Mouse (Mus musculus): ENCODE results near the gene Kif5c.

The Kif5c gene

DNA sequence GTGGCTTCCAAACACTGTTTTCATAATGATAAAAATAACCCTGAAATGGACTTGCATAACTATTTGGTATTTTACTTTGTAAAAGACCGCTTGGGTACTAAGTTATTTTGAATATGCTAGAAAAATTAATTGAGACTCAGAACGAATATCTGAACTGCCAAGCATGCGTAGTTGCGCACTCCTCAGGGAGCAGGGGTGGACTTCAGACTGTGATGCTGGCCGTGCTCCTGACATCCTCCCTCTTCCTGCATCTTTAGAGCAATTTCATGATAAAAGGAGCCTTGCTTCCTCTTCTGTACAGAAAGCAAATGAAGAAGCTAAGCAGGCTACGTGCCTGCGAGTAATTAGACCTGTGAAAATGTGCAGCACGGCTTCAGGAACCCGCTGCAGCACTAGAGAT lies 101.2 kb downstream of the Kif5c start:
- no peak for DNase-seq (ENCODE audit: low read depth)

DNA sequence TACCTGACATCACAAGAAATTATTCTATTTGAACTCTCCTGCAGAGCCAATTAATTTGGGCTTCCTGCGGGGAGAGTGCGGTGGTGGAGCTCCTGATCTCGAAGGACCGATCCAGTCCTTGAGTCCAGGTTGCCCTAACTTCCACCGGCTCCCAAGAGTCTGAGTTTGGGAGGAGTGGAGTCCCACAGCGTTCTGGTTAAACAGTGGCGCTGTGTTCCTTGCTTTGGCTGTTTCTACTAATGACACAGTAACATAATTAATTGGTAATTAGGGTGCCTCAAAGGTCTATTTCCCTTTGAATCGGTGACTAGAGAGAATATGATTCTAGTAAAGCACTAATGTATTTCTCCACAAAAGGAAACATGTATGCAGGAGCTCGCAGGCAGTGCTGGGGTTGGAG lies 103.2 kb downstream of the Kif5c start:
- no peak for DNase-seq (ENCODE audit: low read depth)

DNA sequence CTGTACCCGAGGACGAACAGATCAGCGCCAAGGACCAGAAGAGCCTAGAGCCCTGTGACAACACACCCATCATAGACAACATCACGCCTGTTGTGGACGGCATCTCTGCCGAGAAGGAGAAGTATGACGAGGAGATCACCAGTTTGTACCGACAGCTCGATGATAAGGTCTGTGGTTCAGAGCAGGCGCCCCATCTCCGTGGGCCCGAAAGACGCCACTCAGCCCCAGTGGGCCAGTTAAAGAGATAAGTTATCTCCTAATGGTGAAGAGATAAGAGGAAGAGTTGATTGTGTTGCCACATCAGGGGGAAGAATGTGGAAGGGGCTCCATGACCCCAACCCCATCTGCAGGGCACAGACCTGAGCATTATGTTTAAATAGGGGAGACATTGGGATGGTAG lies 103.9 kb downstream of the Kif5c start:
- no peak for DNase-seq (ENCODE audit: low read depth)

DNA sequence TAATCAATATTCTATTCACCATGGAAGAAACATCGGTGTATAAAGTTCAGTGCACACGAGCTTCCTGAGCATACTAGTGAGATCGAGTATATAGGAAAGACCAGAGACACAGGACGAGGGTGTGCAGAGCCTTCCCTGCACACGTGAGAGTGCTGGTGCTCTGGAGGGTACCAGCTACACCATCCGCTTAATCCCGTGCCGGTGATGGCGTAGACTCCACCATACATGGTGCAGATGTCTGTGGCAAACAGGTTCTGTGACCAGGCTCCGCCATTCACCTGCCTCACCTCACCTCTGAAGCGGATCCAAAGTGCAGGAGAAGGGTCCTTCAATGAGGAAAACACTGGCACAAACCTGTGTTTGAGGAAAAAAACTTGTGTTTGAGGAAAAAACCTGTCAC lies 107.6 kb downstream of the Kif5c start:
- DNase-seq (ENCODE audit: low read depth), result no peak

DNA sequence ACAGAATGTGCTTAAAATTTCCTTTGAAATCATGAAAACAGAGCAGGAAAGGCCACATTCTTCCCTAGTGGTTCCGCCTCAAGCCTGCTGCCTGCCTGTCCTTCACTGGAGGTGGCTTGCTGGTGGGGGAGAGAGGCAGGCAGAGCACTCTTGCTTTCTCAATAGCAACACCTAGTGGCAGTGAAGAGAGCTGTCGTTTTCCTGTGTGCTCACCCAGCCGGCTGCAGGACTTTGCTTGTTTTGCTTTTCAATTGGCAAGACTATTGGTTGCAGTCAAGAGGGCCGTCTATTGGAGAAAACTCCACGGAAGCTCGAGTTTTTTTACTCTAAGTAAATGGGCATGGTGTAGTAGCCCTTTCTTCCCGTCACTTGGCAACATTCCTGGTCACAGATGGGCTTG lies 108.1 kb downstream of the Kif5c start:
- DNase-seq (ENCODE audit: low read depth), result peak; percentile 87

DNA sequence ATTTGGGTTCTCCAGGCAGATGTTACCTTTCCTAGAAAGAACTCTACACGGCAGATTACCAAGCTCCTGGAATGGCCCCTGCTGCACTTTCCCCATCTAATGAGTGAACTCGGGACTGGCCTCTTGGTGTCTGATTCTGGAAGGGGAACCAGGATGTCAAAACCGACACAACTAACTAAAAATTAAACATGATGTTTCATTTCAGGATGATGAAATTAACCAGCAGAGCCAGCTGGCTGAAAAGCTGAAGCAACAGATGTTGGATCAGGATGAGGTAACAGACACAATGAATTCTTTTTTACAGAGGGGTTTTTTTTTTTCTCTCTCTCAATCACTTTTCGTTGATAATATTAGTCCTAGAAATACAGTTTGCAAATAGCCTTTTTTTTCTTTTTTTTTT lies 108.6 kb downstream of the Kif5c start:
- peak; percentile 53 for DNase-seq (ENCODE audit: low read depth)

DNA sequence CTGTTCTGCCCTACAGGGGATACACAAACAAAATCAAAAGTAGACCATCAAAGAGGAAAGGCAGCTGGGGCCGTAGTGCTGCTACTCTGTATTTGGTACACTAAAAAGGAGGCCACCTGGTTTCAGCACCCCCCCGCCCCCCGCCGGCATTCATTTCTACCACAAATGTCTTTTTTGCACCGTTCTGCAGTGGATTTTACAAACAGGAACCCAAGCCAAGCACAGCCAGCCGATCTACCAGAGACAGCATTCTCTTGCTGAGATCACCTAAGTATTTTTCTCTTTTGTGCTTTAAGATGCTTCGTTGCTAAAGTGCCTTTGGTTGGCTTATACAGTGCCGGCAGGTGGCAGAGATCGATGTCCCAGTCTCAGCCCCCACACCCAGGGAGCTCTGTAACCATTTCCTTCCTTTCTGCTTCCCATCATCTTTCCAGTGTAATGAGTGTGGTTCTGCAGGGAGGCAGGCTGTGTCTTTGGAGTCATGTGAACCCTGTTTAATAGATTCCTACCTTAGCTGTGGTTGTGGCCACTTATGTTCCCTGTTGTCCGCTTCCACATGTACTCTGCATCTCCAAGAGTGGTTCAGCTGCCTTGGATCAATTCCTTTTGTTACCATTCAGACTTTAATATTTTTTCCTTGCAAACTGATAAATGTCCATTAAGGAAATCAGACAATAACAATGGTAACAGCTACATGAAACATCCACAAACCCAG lies 110.0 kb downstream of the Kif5c start:
- no peak for DNase-seq (ENCODE audit: low read depth)

DNA sequence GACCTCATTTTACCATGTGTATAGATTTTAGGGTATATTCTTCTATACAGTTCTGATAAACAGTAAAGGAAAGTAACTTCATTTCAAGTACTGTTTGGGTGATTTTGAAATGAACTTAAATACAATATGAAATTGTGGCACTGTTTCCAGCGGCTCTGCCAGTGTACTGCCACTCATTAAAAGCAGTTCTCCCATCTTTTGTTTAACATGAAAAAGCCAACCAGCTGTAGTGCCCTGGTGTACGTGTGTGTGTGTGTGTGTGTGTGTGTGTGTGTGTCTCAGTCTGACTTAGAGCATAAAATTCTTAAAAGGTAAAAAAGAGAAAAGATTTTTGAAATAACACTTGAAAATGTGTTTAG lies 110.5 kb downstream of the Kif5c start:
- DNase-seq (ENCODE audit: low read depth), result no peak

DNA sequence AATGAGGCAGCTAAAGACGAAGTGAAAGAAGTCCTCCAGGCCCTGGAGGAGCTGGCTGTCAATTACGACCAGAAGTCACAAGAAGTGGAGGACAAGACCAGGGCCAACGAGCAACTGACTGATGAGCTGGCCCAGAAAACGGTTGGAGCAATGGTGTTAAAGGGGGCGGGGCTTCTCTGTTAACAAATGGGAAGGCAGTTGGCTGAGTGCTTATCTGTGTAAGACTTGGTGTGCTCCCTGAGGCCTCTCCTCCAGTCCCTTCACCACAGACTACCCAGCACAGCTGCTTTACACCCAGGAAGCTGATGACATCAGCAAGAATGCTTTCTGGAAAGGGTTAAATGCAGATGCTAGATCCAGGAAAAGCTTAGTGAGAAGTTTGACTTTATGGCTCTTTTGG lies 111.1 kb downstream of the Kif5c start:
- peak; percentile 81 for DNase-seq (ENCODE audit: low read depth)

DNA sequence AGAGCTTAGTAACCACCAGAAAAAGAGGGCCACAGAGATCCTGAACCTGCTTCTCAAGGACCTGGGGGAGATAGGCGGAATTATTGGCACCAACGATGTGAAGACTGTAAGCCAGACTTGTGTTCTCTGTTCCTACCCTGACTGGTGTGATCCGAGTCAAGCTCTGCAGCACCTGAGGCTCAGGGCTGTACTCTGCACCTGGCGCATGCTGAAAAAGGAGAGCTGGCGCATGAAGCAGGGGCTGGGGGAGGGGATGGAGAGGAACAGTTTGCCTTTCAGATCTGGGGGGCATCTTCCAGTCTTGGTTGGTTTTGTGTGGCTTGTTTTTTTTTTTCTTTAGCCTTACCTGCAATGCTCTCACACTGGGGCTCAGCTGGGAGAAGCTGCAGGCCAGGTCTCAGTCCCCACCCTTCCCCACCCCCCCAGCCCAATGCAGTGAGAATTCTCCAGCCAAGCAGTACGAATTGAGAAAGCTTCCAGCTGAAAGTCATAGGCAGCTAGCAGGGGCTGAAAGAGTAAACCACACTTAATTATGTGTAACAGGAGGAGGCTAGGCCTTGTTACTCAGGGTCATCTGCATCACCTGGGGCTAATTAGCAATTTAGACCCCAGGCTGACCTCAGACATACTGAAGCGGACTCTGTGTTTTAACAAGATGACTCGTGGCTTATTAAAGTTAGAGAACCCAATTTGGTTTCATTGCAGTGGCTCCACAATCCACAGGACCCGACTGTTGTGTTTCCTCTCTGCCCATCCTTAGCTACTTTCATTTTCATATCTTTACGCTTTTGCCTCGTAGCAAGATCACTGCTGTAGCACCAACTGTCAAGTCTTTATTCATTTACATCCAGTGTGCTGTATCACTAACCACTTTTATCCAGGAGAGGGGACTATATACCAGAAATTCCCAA lies 113.9 kb downstream of the Kif5c start:
- no peak for DNase-seq (ENCODE audit: low read depth)

DNA sequence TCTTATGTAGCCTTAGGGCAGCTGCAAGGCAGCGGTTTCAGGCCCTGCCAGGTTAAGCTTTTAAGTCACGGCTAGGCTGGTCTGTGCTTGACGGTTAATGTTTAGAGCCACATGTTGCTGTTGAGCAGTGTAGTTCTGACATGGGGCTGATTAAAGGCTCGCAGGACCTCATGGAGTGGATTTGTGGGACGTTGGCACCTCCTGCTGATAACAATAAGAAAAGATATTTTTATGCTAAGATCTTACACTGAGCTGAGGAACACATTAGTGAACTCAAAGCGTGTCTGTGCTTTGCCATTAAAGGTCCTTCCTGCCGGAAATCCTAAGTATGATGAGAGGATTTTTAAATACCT lies 114.5 kb downstream of the Kif5c start:
- DNase-seq (ENCODE audit: low read depth), result peak; percentile 90

DNA sequence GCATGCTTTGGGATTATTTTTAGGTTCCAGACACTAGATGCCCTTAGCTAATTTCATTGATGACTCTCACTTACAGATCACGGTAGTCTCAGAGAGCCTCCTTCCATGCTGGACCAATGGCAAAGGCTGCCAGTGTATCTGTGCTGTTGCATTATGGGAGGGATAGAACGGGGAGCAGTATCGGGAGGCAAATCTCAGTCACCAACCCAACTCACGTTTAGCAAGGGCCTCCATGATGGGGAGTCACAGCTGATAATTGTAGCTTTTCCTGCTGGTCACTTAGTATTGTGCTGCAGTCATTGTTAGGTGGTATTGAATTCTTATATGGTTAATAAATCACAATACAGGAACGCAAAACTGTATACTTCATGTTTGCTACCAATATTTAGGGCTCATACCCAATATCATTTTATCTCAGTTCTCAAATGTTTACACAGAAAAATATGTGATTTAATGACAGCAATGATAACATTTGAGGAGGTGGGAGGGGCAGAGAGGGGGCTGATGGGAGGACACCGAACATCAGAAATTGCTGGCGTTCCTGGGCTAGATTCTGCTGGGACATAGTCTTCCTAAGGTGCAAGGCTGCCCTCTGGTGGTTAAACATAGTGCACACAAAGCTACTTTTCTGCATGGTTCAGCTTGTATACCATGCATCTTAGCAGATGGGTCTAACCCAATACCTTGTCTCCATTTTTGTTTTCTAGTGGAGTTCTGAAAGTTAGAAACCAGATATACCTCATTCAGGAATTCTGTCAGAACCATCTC lies 115.1 kb downstream of the Kif5c start:
- peak; percentile 93 for DNase-seq (ENCODE audit: low read depth)

DNA sequence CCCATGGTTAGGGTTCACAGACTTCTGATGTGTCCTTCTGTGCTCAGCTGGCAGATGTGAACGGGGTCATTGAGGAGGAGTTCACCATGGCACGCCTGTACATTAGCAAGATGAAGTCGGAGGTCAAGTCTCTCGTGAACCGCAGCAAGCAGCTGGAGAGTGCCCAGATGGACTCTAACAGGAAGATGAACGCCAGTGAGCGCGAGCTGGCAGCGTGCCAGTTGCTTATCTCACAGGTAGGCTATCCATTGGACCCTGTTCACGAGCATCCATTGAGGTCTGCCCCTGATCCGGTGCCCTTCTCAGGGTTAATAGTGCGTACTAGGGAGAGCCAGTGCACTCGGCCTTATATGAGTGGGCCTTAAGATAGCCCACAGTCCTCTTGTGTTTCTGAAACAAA lies 116.3 kb downstream of the Kif5c start:
- DNase-seq (ENCODE audit: low read depth), result no peak

DNA sequence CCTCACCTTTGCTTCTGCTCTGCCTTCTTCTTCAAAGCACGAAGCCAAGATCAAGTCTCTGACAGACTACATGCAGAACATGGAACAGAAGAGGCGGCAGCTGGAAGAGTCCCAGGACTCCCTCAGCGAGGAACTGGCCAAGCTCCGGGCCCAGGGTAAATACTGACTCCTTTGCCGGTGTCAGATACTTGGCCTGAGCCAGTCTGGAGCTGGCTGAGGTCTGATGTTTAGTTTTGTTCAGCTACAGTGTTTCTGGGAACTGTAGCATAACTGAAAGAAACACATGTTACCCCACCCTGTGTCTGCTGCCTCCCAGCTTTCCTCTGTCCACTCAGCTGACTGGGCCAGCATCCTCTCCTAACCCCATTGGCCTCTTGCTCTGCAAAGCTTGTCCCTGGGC lies 119.9 kb downstream of the Kif5c start:
- no peak for DNase-seq (ENCODE audit: low read depth)

DNA sequence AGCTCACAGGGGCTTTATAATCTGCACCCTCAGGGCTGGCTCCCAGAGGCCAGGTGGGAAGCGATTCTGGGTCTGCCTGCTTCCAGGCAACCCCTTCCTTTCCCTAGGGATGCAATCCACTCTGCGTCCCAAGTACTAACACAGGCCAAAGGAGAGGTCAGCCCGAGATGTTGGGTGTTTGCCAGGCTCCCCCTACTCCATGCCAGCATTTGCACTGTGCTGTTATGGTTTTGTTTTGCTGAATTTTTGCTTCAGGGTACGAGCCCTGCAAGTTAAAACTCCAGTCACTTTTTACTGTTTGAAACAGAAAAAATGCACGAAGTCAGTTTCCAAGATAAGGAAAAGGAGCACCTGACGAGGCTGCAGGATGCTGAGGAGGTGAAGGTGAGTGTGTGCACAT lies 121.9 kb downstream of the Kif5c start:
- DNase-seq (ENCODE audit: low read depth), result no peak

DNA sequence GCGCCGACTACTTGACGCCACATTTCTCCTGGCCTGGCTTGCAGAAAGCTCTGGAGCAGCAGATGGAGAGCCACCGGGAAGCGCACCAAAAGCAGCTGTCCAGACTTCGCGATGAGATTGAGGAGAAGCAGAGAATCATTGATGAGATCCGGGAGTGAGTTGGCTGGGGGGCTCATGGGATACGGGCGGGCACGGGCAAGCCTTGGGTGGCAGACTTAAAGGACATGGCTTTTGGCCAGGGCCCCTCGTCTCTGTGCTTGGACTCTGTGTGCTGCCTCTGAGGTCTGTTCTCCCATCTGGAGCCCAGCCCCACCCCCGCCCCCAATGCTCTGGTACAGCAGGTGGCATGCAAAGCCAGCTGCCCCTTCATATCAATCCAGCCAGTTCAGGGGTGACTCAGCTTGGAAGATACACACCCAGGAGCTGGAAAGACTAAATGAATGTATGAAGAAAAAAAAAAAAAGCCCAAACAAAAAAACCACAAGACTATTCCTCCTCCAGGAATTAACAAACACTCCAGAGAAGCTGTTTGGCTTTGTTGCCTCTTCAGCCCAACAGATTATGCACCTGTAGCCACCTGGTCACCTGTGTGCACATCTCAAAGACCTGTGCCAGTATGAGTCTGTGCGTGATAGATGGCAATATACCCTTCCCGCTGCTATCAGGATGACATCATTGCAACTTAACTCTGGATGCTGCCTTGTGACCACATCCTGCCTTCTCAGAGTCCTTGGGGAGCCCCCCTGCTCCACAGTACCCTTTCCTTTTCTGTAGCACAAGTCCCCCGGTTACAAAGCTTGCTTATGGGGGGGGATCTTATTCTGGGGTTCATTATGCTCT lies 123.0 kb downstream of the Kif5c start:
- peak; percentile 50 for DNase-seq (ENCODE audit: low read depth)

DNA sequence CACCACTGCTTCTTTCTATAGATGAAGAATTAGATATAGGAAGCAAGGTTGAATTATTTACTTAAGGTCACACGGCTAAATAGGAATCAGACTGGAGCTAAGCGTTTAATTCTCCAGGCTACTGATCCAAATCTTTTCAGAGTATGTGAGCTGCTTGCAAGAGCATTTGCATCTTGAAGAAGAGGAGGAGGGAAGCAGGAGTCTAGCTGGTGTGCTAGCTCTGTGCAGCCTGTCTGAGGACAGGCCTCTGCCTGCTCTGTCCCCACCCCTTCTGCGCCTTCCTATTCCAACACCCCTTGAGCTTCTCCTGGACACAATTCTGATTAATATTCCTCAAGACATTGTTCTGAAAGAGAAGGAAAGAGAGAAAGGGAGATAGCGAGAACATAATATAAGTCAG lies 123.8 kb downstream of the Kif5c start:
- no peak for DNase-seq (ENCODE audit: low read depth)

DNA sequence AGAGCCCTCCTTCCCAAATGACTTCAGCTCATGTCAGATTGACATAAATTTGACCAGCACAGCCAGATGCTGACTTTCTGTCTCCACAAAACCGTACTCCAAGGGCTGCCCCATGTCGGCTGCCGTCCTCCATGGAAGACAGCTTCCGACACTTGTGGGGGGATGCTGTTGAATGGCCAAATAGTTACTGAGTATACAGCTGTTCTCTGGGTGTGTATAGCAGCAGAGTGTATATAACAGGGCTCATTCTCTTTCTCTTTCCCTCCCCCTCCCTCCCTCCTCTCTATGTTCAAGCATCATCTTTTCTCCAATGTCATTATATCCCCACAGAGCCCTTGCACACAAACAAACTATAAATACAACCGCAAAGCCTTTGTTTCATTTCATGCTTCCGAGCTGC lies 124.7 kb downstream of the Kif5c start:
- DNase-seq (ENCODE audit: low read depth), result no peak

DNA sequence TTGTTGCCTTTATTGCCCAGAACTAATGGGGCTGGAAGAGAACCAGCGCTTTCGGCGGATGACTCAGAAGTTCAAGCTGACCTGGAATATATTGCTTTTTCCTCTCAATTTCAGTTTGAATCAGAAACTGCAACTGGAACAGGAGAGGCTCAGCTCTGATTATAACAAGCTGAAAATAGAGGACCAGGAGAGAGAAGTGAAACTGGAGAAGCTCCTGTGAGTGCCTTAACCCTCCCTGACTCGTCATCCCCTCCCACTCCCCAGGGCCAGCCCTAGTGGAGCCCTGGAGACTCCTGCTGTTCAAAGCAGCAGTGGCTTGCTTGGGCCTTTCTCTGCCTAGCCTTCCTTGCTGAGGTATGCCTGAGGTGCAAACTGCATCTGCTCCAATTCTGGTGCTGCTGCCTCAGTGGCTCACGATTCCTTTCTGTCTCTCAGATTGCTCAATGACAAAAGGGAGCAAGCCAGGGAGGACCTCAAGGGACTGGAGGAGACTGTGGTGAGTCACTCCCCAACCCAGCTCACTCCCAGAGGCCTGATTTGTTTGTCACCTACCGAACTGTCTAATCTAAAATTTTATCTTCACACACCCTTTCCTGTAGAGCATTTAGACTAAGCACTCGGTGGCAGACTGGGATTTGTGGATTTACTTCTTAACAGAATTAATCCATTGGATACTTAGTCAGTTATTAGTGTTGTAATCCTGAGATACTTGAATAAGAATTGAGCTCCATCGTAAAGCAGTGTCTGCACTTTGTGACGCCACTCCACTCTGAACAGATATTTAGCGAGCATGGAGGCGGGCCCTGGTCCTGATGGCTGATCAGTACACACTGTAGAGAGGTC lies 125.4 kb downstream of the Kif5c start:
- peak; percentile 71 for DNase-seq (ENCODE audit: low read depth)

DNA sequence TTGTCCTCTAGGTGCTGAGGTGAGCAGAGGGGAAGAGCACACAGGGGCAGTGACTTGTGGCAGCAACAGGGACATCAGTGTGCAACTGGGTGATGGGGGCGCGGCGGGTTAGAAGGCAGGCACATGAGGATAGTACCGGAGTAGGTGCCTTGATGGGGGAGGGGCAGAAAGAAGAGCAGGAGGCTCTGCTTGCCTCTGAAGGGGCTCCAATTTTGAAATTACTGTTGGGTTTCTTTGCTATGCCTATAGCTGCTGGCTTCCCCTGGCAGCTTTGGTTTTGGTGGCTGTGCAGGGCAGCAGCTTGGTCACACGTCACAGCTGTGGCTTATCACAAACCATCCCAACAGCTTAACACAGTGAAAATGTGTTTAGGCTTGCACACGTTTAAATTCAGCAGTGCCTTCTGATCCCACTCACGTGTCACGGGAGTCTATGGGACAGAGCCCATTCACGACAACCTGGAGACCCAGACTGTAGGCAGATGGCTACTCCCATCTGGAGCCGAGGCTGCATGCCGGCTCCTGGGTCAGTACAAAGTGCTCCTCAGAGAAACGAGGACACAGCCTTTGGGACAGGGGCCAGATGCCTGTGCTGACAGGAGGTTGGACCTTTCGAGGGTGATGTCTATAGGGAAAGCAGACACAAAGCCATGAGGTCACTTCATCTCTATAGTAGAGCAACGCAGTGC lies 126.1 kb downstream of the Kif5c start:
- no peak for DNase-seq (ENCODE audit: low read depth)

DNA sequence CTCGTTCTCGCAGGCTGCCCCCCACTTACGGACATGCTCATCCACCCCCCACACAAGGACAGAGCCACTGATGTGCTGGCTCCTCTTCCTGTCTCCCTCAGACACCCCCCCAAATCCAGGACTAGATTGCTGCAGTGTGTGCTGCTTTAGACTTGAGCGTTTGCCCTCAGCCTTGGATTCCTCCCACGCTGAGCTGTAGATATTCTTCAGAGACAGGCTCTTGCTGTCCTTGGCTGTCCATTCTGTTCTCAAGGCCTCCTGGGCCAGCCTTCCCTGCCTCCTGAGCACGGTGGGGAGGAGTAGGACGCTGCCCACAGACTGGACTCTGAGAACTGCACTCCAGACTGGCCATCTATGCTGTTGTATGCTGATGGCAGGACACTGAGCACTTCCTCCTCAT lies 127.8 kb downstream of the Kif5c start:
- no peak for DNase-seq (ENCODE audit: low read depth)

Measured in 416B (cell line).